Mouse (Mus musculus) urinary bladder, postnatal 36 days (tissue): ENCODE measurements around the gene Ndufc1.
"Not testable (repeated sequence)": the region's sequence is repeated elsewhere in the genome, so short reads cannot be mapped to it uniquely, and the experiment has no call there.

ENCODE experiments used
- DNase-seq, 2 experiments: peaks; one replicate each; pipeline ENCODE4 v3.0.0; 2022; ENCODE audit warnings: low spot score in 2 of 2, mixed read lengths in 1 of 2

Ndufc1 gene

GRCm38 (mm10) chr3:51396219-51397068 is 12.3 kb downstream of the Ndufc1 start, which contains the start of gene Mgarp:
Mgarp (minus strand) TSS chr3:51396738.
- DNase-seq, result peak; percentile 24 to 59

GRCm38 (mm10) chr3:51395461-51396145 is 13.2 kb downstream of the Ndufc1 start:
- DNase-seq, result no peak

- DNase-seq, result no peak
These were observed 13.9 kb downstream of the Ndufc1 start for GRCm38 (mm10) chr3:51394881-51395280.

- DNase-seq, result no peak
These were observed 15.1 kb downstream of the Ndufc1 start for GRCm38 (mm10) chr3:51393651-51394050.

GRCm38 (mm10) chr3:51393018-51393417 is 15.8 kb downstream of the Ndufc1 start:
- not testable (repeated sequence) for DNase-seq

- no peak for DNase-seq
These were observed 17.2 kb downstream of the Ndufc1 start for GRCm38 (mm10) chr3:51391591-51391990.

- DNase-seq, result no peak
These were observed 17.7 kb downstream of the Ndufc1 start for GRCm38 (mm10) chr3:51391095-51391494.

- no peak for DNase-seq
These were observed 19.9 kb downstream of the Ndufc1 start for GRCm38 (mm10) chr3:51388904-51389303.

GRCm38 (mm10) chr3:51387868-51388381 is 20.9 kb downstream of the Ndufc1 start:
- DNase-seq, result no peak

- DNase-seq, result no peak
These were observed 21.7 kb downstream of the Ndufc1 start for GRCm38 (mm10) chr3:51387134-51387451.

- DNase-seq, result no peak
These were observed 22.2 kb downstream of the Ndufc1 start for GRCm38 (mm10) chr3:51386441-51387133.

- no peak for DNase-seq
These were observed 25.4 kb downstream of the Ndufc1 start for GRCm38 (mm10) chr3:51383409-51383808.

- DNase-seq, result no peak
These were observed 28.2 kb downstream of the Ndufc1 start for GRCm38 (mm10) chr3:51380660-51381014.

GRCm38 (mm10) chr3:51379786-51380659 is 28.8 kb downstream of the Ndufc1 start:
- DNase-seq, result no peak

GRCm38 (mm10) chr3:51378665-51378946 is 30.2 kb downstream of the Ndufc1 start:
- no peak for DNase-seq

GRCm38 (mm10) chr3:51377878-51378664 is 30.7 kb downstream of the Ndufc1 start:
- DNase-seq, result no peak

- DNase-seq, result peak in 1 of 2 experiments; percentile 26
These were observed 33.2 kb downstream of the Ndufc1 start for GRCm38 (mm10) chr3:51375307-51376265.

- DNase-seq, result no peak
These were observed 35.2 kb downstream of the Ndufc1 start for GRCm38 (mm10) chr3:51373544-51373943.

GRCm38 (mm10) chr3:51372883-51373282 is 35.9 kb downstream of the Ndufc1 start:
- no peak for DNase-seq

- no peak for DNase-seq
These were observed 37.0 kb downstream of the Ndufc1 start for GRCm38 (mm10) chr3:51371826-51372225.
